Mouse (Mus musculus): ENCODE measurements around the gene Tenm2. TPM values are rescaled to one million over a fixed set of nuclear protein-coding genes. Genes with fewer than 3 reads are reported as not detected.

Gene Tenm2
- total RNA-seq, 2 experiments from 2014 or later = 0.07 TPM

- DNase-seq = no peak
- intact Hi-C loops (cut with DNase I) = no loop called here
Measured at GRCm38 (mm10) chr11:36415244-36415643, 820.5 kb downstream of the Tenm2 start.

- intact Hi-C loops (cut with DNase I) = no loop called here
- DNase-seq = no peak
Measured at GRCm38 (mm10) chr11:36410881-36411280, 824.9 kb downstream of the Tenm2 start.

GRCm38 (mm10) chr11:36395803-36396710 is 839.7 kb downstream of the Tenm2 start:
- intact Hi-C loops (cut with DNase I) = no loop called here
- DNase-seq = peak; percentile 13 to 37

GRCm38 (mm10) chr11:36384696-36385095 is 851.1 kb downstream of the Tenm2 start:
- DNase-seq = no peak
- intact Hi-C loops (cut with DNase I) = loop anchor here (5.0 kb wide), 1 partner anchor 337 kb away; no protein-coding TSS in a partner anchor

DNA sequence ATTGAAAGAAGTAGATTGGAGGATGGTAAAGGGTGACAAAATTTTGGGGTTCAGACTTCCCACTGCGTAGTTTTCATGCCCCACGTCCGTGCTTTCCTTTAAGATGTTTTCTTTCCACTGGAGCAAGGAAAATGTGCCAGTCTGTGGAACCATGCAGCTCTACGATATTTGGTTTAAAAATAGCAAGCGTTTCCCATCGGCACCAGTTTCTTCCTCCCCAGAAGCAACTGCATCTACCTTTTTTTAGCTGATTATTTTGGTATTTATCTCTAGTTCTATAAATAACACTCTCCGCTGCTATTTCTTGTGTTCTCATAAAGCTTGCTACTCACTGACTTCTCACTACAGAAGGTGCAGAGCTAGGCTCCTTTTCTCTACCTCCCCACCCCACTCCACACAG is 864.0 kb downstream of the Tenm2 start:
- intact Hi-C loops (cut with DNase I) = no loop called here

GRCm38 (mm10) chr11:36365067-36365466 is 870.7 kb downstream of the Tenm2 start:
- DNase-seq = no peak
- intact Hi-C loops (cut with DNase I) = no loop called here

More for the DNA sequence above, 864.0 kb downstream of the Tenm2 start:
- DNase-seq = no peak

DNA sequence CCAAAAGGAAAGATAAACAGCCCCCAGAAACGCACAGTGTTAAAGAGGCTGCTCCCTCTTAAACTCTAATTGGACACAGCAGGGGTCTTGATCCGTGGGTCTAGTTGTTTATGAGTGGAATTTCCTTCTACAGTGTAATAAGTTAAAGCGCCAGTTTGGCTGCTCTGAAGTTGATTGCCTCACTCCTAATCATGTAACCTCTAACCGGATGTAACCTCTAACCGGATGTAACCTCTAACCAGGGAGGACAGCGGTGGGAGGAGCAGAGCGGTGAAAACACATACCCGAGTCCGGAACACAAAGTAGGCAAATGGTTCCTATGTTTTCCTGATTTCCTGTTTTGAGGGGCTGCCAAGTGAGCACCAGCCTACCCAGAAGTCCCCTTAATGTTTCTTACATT is 871.3 kb downstream of the Tenm2 start:
- intact Hi-C loops (cut with DNase I) = no loop called here
- no peak for DNase-seq

DNA sequence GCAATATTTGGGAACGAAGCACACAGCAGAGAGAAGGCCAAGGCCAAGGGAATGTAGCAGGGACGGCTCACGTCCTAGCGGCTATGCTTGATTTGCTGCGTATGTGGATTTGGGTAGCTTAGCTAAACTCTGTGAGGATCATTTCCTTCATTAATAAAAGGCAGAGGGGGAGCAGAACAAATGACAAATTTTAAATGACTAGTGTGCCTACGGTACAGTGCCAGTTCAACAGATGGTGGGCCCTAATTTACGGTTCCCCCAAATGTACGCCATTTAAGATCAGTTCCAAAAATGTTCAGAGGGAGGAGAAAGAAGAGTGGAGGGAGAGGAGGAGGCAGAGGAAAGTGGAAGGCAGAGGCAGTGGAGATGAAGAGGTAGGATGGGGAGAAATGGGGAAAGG is 873.2 kb downstream of the Tenm2 start:
- intact Hi-C loops (cut with DNase I) = no loop called here
- DNase-seq = no peak

GRCm38 (mm10) chr11:36353252-36353651 is 882.5 kb downstream of the Tenm2 start:
- no peak for DNase-seq
- intact Hi-C loops (cut with DNase I) = no loop called here

DNA sequence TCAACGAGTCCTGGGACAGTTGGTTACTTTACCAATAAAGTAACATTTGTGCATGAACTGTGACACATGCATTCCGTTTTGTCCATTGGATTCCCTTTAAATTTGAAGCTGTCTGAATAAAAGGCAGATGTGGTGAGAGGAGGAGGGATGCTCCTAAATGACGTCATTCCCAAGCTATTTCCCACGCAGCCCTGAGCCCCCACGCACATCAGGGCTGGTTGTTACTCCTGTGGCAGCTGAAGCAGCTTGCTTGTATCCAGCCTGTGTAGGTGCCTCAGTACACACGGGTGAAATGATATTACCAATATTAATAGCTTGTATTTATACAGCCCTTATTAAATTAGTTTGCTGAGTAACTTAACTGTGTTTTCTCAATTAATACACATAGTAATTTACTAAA is 884.0 kb downstream of the Tenm2 start:
- no peak for DNase-seq
- intact Hi-C loops (cut with DNase I) = no loop called here

DNA sequence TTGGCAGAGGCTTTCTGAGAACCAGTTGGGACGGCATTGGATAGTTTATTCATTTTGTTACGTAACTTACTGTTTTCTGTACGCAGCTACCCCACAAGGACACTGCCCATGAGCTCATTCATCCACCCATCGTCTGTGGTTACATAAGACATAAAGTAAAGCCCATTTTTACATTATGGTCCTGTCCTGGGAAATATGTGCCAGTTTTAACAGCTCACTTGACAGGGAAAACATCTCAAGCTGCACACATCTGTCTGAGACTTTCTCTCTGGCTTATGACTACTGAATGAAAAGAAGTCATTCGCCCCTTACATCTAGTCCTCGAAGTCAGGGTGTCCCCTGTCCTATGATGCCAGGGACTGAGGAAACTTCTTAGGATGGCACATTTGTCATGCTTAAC is 884.4 kb downstream of the Tenm2 start:
- intact Hi-C loops (cut with DNase I) = no loop called here
- peak in 1 of 2 experiments; percentile 2 for DNase-seq

DNA sequence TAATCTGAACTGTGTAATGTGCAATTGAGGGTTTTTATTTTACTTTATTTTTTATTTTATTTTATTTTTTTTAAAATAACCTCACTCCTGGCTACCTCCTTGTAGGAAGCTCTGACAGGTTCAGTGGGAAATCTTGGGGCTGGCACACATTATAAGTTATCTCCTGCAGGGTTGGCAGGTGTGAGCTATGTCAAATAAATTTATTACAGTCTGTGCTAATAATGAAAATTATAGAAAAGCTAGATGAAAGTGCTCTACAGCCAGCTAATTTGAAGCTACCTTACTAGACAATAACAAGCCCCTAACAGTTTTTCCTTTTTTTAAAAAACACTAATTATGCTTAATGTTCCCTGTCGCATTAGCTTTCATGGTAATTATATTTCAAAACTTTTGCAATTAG is 885.5 kb downstream of the Tenm2 start:
- intact Hi-C loops (cut with DNase I) = no loop called here

GRCm38 (mm10) chr11:36349856-36350255 is 885.9 kb downstream of the Tenm2 start:
- DNase-seq = no peak
- intact Hi-C loops (cut with DNase I) = no loop called here

More for the DNA sequence above, 885.5 kb downstream of the Tenm2 start:
- no peak for DNase-seq

DNA sequence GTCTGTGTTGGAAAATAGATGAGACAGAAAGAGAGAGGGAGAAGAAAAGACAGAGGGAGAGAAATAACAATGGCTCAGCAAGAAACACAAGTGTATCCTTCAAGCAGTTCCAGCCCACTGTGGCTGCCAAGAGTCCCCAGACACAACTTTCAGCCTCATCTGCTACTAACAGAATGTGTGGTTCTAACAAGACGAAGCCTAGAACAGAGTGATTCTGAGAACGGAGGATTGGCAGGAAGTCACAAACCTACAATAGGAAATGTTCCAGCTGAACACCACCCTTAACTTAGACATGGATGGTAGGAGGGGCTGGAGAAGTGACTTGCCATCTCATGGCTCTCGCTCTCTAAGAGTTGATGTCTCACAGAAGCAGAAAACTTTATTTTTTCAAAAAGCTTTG is 894.0 kb downstream of the Tenm2 start:
- DNase-seq = no peak
- intact Hi-C loops (cut with DNase I) = no loop called here

DNA sequence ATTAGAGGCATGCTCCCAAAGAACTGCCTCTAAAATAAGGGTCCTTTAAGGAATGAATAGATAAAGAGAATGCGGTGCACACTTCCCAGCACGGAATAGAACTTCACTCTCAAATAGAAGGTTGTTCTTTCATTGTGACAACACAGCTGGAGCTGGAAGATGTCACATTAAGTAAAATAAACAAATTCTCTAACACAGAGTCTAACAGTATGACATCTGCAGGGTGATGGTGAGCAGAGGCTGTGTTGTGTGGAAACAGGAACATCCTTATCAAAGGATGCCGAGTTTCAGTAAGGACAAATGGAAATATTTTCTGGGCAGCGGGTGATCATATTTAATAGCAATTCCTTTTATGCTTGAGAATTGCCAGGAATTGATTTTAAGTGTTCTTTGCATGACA is 897.3 kb downstream of the Tenm2 start:
- no peak for DNase-seq
- intact Hi-C loops (cut with DNase I) = no loop called here

DNA sequence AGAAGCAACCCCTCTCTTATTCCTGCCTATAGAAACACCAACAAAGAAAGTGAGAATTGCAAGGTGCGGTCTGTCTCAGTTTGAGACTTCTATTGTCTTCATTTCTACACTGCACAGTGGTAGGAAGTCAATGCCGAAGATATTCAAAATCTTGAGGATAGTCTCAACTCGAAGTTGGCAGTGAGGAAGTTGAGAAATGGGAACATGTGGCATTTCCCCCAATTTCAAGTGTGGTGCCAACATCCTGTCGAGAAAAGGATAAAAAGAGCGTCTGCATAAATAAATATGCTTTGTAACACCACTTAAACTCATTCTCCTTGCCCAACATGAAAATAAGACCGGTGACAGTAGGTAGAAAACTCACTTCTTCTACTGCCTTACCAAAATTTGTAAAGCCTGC is 898.7 kb downstream of the Tenm2 start:
- intact Hi-C loops (cut with DNase I) = no loop called here
- DNase-seq = no peak

DNA sequence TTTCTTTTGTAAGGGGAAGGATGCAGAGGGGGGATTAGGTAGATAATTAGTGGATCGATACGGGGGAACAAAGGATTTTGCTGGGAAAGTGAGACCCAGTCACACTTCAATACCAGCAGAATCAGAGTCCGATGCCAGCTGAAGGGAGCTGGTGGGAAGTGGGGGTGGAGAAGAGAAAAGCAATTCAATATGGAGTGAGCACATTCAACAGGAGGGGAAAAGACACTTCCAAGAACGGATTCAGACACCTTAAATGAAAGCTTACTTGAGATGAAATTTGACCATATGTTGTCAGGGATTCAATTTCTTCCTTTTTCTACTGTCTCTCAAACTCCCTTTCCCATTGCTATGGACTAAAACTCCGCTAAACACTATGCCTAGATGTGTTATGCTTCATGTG is 900.6 kb downstream of the Tenm2 start:
- intact Hi-C loops (cut with DNase I) = no loop called here
- no peak for DNase-seq

DNA sequence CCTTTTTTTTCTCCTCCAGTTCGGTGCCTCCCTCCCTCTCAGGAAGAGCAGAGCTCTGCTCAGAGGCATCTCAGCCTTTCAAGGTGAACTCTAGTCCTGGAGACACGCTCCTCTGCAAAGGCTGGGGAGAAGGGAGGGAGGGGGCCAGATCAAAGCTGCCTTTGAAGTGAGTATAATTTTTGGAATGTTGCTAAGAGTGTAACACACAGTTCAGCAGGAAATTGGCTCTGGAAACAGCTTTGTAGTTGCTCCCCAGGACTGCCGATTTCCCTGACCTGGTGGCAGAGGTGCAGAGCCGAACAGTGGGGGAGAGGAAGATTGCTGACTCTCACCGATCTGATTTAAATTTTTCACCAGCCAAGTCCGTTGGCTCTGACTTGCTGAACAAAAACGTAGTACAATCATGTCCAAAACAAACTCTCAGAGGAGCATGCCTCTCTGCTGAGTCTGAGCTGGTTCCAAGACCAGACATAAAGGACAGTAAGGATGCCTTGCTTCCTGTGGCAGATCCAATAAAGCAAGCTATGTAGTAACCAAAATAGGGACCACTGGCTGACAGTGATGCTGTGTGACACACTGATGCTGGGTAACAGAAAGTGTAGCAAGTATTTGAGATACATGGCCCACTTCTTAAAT is 901.5 kb downstream of the Tenm2 start:
- no peak for DNase-seq
- intact Hi-C loops (cut with DNase I) = no loop called here

DNA sequence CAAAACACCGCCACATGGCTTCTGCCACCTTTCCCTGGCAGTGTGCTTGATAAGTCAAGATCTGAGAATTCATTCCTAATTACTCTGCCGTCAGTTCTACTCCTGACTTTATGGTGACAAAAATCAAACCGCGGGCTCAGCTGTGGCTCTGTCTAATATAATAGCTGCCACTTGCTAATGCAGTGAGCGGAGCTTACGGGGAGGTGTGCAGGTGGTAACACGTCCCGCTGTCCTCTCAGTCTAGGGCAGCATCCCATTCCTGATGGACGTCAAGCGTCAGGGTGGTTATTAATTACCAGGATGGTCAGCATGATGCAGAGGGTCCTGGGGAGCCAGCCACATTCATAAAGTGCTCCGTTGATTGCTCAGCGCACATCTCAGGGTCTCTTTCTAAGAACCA is 903.5 kb downstream of the Tenm2 start:
- intact Hi-C loops (cut with DNase I) = no loop called here
- DNase-seq = no peak

DNA sequence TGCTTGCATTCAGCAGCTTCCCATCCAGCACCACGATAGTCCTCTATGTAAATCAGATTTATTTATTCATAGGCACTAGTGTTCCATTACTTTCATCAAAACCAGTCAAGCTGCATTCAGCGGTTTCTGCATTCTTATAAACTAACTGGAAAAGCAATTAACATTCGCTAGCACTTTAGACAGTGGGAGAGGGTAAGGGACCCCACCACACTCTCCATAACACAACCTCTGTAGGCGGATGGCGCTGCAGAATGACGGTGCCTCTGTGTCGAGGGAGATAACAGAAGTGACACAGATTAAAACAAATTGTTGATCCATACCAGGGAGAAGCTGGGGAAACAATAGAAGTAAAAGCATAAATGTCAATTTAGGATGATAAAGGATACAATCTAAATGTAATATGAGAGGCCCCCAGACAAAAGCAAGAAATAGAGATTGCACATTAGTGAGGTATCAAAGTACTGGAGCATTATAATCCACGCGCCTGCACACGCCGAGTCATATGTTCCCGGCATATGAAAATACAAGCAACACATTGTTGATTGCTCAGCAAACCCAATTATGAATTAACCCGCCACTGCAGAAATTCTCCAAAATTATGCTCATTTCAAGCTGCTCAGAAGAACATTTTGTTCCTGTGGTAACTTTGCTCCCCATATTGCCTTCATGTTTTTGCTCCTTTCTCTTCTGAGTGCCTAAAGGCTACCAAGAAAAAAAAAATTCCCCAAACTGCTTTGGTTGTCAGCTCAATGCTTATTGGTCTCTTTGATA is 904.2 kb downstream of the Tenm2 start:
- intact Hi-C loops (cut with DNase I) = no loop called here
- no peak for DNase-seq

- no peak for DNase-seq
- intact Hi-C loops (cut with DNase I) = no loop called here
Measured at GRCm38 (mm10) chr11:36327243-36327642, 908.5 kb downstream of the Tenm2 start.
